Mouse (Mus musculus): ENCODE measurements around the gene Oaf.

DNA sequence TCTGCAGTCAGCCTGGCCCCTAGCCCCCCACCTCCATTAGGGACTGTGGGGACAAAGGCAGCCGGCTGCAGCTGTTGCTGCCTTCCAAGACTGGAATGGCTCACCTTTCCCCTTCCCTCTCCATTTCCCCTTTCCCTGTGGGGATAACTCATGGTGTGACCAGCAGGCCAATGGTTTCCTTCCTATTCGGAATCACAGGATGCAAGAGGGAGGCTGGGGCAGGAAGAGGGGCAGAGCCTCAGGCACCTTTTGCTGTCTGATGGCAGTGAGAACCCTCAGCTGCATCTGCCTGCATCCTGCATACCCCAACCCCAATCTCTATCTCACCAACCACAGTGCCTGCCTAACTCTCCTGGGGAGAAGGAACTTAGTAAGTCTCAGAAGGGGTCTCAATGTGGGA lies 14.2 kb downstream of the Oaf start:
- TF ChIP-seq CHD2 (IDR thresholded peaks at IDR 0.05; ENCODE audit: low read depth, low read length): no peak
- TF ChIP-seq ZC3H11A (IDR thresholded peaks at IDR 0.05; ENCODE audit: borderline replicate concordance, low read depth, low read length): no peak
- TF ChIP-seq ZNF384 (IDR thresholded peaks at IDR 0.05; ENCODE audit: low read depth, low read length): no peak
- no peak for TF ChIP-seq HCFC1 (IDR thresholded peaks at IDR 0.05; ENCODE audit: borderline replicate concordance, insufficient read depth, low read length)
